Mouse (Mus musculus) lung, postnatal 0 days (tissue): ENCODE data around the gene Pdcl2. TPM values are rescaled to one million over a fixed set of nuclear protein-coding genes. Genes with fewer than 3 reads are reported as not detected.
A peak's percentile ranks its signal among the peaks of the same experiment; 100 is the strongest.

ENCODE experiments used
- ATAC-seq: fragments of 200-750 bp; cut with Nextera tagmentation; 2 replicates; pipeline ENCODE4 v1.8.0; 2017; ENCODE audit warnings: moderate library complexity
- DNase-seq: peaks from one replicate; pipeline ENCODE4 v3.0.0-alpha.2; 2016; ENCODE audit warnings: low spot score
- H3K27ac ChIP-seq: fragments of 300-500 bp; sonication (generic); 2 replicates; pipeline ENCODE4 v1.5.1; 2014; ENCODE audit warnings: antibody characterized with exemption, mild to moderate bottlenecking, low read length, mixed read lengths
- H3K27me3 ChIP-seq: fragments of 300-500 bp; sonication (generic); replicated peaks from 2 replicates; pipeline ENCODE4 v1.6.1; 2014; ENCODE audit warnings: low read length, mixed read lengths; ENCODE audit not compliant: insufficient read depth
- H3K36me3 ChIP-seq: fragments of 300-500 bp; sonication (generic); 2 replicates; pipeline ENCODE4 v1.6.1; 2014; ENCODE audit warnings: low read length, mixed read lengths; ENCODE audit not compliant: insufficient read depth
- H3K4me1 ChIP-seq: fragments of 300-500 bp; sonication (generic); 2 replicates; pipeline ENCODE4 v1.6.1; 2014; ENCODE audit warnings: antibody characterized with exemption, low read depth, low read length, mixed read lengths; ENCODE audit not compliant: insufficient read depth
- H3K4me2 ChIP-seq: fragments of 300-500 bp; sonication (generic); replicated peaks from 2 replicates; pipeline ENCODE4 v1.6.1; 2014; ENCODE audit warnings: low read depth, mild to moderate bottlenecking, low read length, moderate library complexity, mixed read lengths
- H3K4me3 ChIP-seq: fragments of 300-500 bp; sonication (generic); 2 replicates; pipeline ENCODE4 v1.5.1; 2014; ENCODE audit warnings: low read depth, low read length
- H3K9ac ChIP-seq: fragments of 300-500 bp; sonication (generic); replicated peaks from 2 replicates; pipeline ENCODE4 v1.6.1; 2014; ENCODE audit warnings: low read depth, mild to moderate bottlenecking
- H3K9me3 ChIP-seq: fragments of 300-500 bp; sonication (generic); 2 replicates; pipeline ENCODE4 v1.6.1; 2016; ENCODE audit warnings: low read length, mixed read lengths
- CTCF ChIP-seq: IDR thresholded peaks from 2 replicates; pipeline ENCODE4 v1.5.1; 2016; ENCODE audit warnings: antibody characterized with exemption, mild to moderate bottlenecking
- EP300 ChIP-seq: IDR thresholded peaks from 2 replicates; pipeline ENCODE4 v1.6.1; 2016; ENCODE audit warnings: antibody characterized with exemption, mild to moderate bottlenecking, control low read depth
- WGBS: fragments of 180-500 bp; shearing (Covaris S2); extraction: QIAGEN DNeasy Blood & Tissue Kit; methylation state at CpG from one replicate; pipeline ENCODE4 v1.1.7; 2014; 5-methylcytosine and 5-hydroxymethylcytosine counted together
- polyA plus RNA-seq: library from polyadenylated mRNA; unstranded; fragments of >200 nt; fragmentation: Nextera tagmentation; extraction: Ambion mirVana; gene quantifications from 2 replicates; pipeline ENCODE4 v1.2.1, GENCODE M21; 2015

The Pdcl2 gene
- not detected in 2 replicates for polyA plus RNA-seq

- no peaks in the 10 kb centered on the region for H3K9me3 ChIP-seq
- H3K4me1 ChIP-seq, result no peaks in the 10 kb centered on the region
- H3K9ac ChIP-seq, result no peak within 1 kb of the TSS
- no peaks in the 10 kb centered on the region for H3K27me3 ChIP-seq
- no peak within 1 kb of the TSS for H3K4me2 ChIP-seq
- ATAC-seq (no peak), DNase-seq (no peak)
- WGBS, result 90% methylated on average over 7 of the region's 7 CpGs
- H3K4me3 ChIP-seq, result no peak within 1 kb of the TSS
- TF ChIP-seq CTCF (no peak), EP300 (no peak)
- no peaks in the 10 kb centered on the region for H3K36me3 ChIP-seq
- no peak within 1 kb of the TSS for H3K27ac ChIP-seq
Observed at GRCm38 (mm10) chr5:76330953-76331352, at the start of gene Pdcl2. Gene Pdcl2 (minus strand): TSS chr5:76331156.

DNA sequence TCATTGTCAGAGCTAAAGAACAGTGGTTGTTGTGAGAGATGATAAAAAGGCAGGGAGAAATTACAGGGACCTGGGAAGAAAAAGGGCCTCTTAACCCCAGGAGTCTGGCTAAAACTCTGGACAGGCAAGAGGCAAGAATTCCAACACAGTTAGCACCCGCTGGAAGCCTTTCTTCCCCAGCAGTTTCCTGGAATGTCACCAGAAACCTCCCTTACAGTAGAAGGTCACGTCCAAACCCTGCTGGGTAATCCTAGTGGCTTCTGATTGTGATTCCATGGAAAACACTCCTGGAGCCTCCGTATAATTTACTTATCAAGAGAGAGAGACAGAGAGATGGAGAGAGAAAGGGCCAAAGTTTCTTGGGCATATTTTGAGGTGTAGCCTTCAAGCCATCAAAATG, 48.3 kb upstream of the Pdcl2 start:
- Histone ChIP-seq H3K27ac (no peak overlapping the region), H3K4me1 (no peaks in the 10 kb centered on the region), H3K9ac (no peak overlapping the region), H3K9me3 (no peaks in the 10 kb centered on the region), H3K4me2 (no peak overlapping the region), H3K36me3 (no peaks in the 10 kb centered on the region), H3K27me3 (no peaks in the 10 kb centered on the region), H3K4me3 (no peak overlapping the region)
- no peak for TF ChIP-seq EP300
- TF ChIP-seq CTCF, result no peak
- DNase-seq, result no peak
- ATAC-seq, result no peak
- WGBS, result 36% methylated on average over 3 of the region's 3 CpGs

- no peaks in the 10 kb centered on the region for H3K9me3 ChIP-seq
- H3K4me1 ChIP-seq, result no peaks in the 10 kb centered on the region
- H3K4me2 ChIP-seq, result no peak overlapping the region
- no peak overlapping the region for H3K27ac ChIP-seq
- DNase-seq, result no peak
- H3K9ac ChIP-seq, result no peak overlapping the region
- H3K27me3 ChIP-seq, result no peaks in the 10 kb centered on the region
- TF ChIP-seq EP300 (no peak), CTCF (no peak)
- H3K36me3 ChIP-seq, result no peaks in the 10 kb centered on the region
- ATAC-seq, result no peak
- WGBS, result 57% methylated on average over 8 of the region's 8 CpGs
- no peak overlapping the region for H3K4me3 ChIP-seq
Observed at GRCm38 (mm10) chr5:76369215-76369840, 38.4 kb upstream of the Pdcl2 start.

DNA sequence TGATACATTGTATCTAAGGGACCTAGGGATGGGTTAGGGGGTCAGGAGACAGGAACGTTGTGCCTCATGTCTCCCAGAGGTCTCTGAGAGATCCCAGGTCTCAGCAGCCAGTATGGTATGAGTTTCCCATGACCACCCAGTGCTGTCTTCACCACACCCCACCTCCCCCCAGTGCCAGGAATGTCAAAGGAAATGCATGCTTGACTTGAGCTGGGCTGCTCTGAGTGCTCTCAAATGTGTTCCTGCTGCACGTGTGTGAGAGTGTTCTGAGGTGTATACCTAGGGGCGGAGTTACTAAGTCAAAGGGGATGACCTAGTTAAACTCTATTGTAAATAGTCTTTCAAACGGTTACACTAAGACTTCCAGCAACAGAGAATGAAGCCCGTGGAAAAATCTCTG, 34.5 kb upstream of the Pdcl2 start:
- 35% methylated on average over 5 of the region's 5 CpGs for WGBS
- DNase-seq (peak; percentile 79), ATAC-seq (peak; percentile 94)
- H3K27ac ChIP-seq, result no peak overlapping the region
- no peak overlapping the region for H3K9ac ChIP-seq
- no peak overlapping the region for H3K4me2 ChIP-seq
- no peaks in the 10 kb centered on the region for H3K36me3 ChIP-seq
- H3K4me3 ChIP-seq, result no peak overlapping the region
- peak; percentile 63; the same call in 1 of the 2 replicates for TF ChIP-seq EP300
- peak; percentile 51 for TF ChIP-seq CTCF
- H3K27me3 ChIP-seq, result 0 out of 2 replicates have a peak, but pooled peaks cover 6% of the 10 kb centered on the region
- no peaks in the 10 kb centered on the region for H3K9me3 ChIP-seq
- peaks cover 4% of the 10 kb centered on the region; the same call in 1 of the 2 replicates for H3K4me1 ChIP-seq

DNA sequence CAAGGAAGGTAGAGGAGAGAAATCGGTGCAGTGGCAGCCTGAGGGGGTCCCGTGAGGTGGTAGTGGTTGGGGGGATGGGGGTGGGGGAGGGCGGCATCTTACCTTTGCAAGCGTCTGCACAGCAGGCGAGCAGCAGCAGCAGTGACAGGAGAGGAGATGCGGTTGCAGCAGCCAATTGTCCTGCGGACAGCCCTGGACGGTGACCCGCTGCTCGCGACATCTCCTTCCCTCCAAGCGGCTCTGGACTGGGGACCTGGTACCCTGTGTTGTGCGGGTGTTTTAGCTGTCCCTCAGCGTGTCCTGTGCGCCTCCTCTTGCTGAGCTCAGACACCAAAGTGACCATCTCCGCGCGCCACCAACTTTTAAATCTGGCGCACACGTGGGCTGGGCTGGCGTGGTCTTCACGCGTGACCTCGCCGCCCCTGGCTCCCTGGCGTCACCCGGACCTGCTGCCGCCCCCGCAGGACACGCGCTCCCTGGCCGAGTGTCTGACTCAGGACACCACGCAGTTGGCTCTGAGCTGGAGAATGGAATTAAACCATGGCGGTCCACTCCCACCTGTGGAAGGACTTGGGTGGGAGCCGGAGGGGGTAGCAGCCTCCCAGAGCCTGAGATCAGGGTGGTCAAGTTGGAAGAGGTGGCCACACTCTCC, 32.6 kb upstream of the Pdcl2 start, which contains the start of gene Nmu:
Gene Nmu, minus strand, starts transcription at position 336 of the 652 bp plus-strand sequence.
- ATAC-seq (peak; percentile 23; the same call in 1 of the 2 replicates), DNase-seq (no peak)
- Histone ChIP-seq H3K4me1 (peaks cover 4% of the 10 kb centered on the region; the same call in 1 of the 2 replicates), H3K27ac (no peak within 1 kb of the TSS), H3K9me3 (no peaks in the 10 kb centered on the region), H3K4me3 (0 out of 2 replicates have a peak within 1 kb of the TSS, but pooled peaks have one; percentile 8), H3K27me3 (0 out of 2 replicates have a peak, but pooled peaks cover 6% of the 10 kb centered on the region), H3K4me2 (peak within 1 kb of the TSS; percentile 47), H3K9ac (no peak within 1 kb of the TSS), H3K36me3 (no peaks in the 10 kb centered on the region)
- 4% methylated on average over 31 of the region's 35 CpGs for WGBS
- TF ChIP-seq CTCF (no peak), EP300 (no peak)

- peaks cover 4% of the 10 kb centered on the region; the same call in 1 of the 2 replicates for H3K4me1 ChIP-seq
- no peak for ATAC-seq
- WGBS, result 52% methylated on average over 4 of the region's 4 CpGs
- H3K9me3 ChIP-seq, result no peaks in the 10 kb centered on the region
- H3K4me2 ChIP-seq, result no peak overlapping the region
- H3K9ac ChIP-seq, result no peak overlapping the region
- no peak overlapping the region for H3K27ac ChIP-seq
- peak; percentile 21 for DNase-seq
- TF ChIP-seq EP300 (no peak), CTCF (no peak)
- 0 out of 2 replicates have a peak, but pooled peaks cover 6% of the 10 kb centered on the region for H3K27me3 ChIP-seq
- no peaks in the 10 kb centered on the region for H3K36me3 ChIP-seq
- H3K4me3 ChIP-seq, result no peak overlapping the region
Observed at GRCm38 (mm10) chr5:76360786-76361185, 29.8 kb upstream of the Pdcl2 start.
